Mouse (Mus musculus): Measurements from ENCODE around the gene Sec24d.

Gene Sec24d

GRCm38 (mm10) chr3:123282866-123283615, 15.8 kb downstream of the Sec24d start:
- CTCF ChIA-PET = no interaction called here
- POLR2A ChIA-PET = interaction anchor here in 1 of 4 experiments (0.6 kb wide), 1 partner anchor 207 kb away, joined by 3 read pairs; no protein-coding TSS in a partner anchor

- ChIA-PET POLR2A (interaction anchor here in 1 of 4 experiments (0.6 kb wide), 1 partner anchor 332 kb away, joined by 3 read pairs; no protein-coding TSS in a partner anchor), CTCF (no interaction called here)
Measured at GRCm38 (mm10) chr3:123284284-123284683, 17.0 kb downstream of the Sec24d start.

DNA sequence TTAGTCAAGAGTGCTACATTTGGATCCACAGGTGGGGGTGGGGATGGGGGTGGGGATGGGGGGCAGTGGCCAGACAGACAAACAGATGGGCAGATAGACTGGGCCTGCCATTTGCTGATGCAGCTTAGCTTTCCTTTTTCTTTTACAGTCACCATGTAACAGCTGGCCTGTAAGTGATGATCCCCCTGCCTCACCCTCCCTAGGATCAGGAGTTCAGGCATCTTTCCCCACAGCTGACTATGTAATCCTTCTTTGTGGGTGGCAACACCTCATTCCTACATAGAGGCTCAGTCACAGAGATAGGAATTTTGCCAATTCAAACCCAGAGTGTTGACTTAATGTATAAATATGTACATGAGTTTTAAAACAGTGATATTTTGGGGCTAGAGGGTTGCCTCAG, 18.4 kb downstream of the Sec24d start:
- POLR2A ChIA-PET = no interaction called here

GRCm38 (mm10) chr3:123288856-123289570, 21.8 kb downstream of the Sec24d start:
- ChIA-PET POLR2A (no interaction called here), CTCF (no interaction called here)

More for the DNA sequence above, 18.4 kb downstream of the Sec24d start:
- CTCF ChIA-PET = interaction anchor here in 1 of 4 experiments (0.9 kb wide), 1 partner anchor 11 kb away, joined by 3 read pairs; no protein-coding TSS in a partner anchor

- POLR2A ChIA-PET = interaction anchor here in 2 of 4 experiments (0.6 to 1.3 kb wide), 2 partner anchors 10 to 858 kb away, joined by 3 to 4 read pairs; no protein-coding TSS in a partner anchor
- CTCF ChIA-PET = no interaction called here
Measured at GRCm38 (mm10) chr3:123291670-123292069, 24.4 kb downstream of the Sec24d start.

GRCm38 (mm10) chr3:123296654-123297053, 29.4 kb downstream of the Sec24d start:
- CTCF ChIA-PET = interaction anchor here in 1 of 4 experiments (1.1 kb wide), 1 partner anchor 138 kb away, joined by 5 read pairs; no protein-coding TSS in a partner anchor

GRCm38 (mm10) chr3:123298283-123298682, 31.0 kb downstream of the Sec24d start:
- CTCF ChIA-PET = no interaction called here
- POLR2A ChIA-PET = interaction anchor here in 3 of 4 experiments (0.6 to 1.0 kb wide), 3 partner anchors 31 to 214 kb away, joined by 3 to 5 read pairs (median 4); partner anchors contain the start of gene Sec24d (in 1 of the 3)

More at GRCm38 (mm10) chr3:123296654-123297053, 29.4 kb downstream of the Sec24d start:
- POLR2A ChIA-PET = interaction anchor here in 3 of 4 experiments (0.6 to 1.5 kb wide), 17 partner anchors 10 to 311 kb away, joined by 3 to 12 read pairs (median 3); partner anchors contain the start of genes Sec24d (in 3 of the 3) and Mettl14 (in 1 of the 3)

- ChIA-PET POLR2A (no interaction called here), CTCF (no interaction called here)
Measured at GRCm38 (mm10) chr3:123301521-123301920, 34.3 kb downstream of the Sec24d start.

DNA sequence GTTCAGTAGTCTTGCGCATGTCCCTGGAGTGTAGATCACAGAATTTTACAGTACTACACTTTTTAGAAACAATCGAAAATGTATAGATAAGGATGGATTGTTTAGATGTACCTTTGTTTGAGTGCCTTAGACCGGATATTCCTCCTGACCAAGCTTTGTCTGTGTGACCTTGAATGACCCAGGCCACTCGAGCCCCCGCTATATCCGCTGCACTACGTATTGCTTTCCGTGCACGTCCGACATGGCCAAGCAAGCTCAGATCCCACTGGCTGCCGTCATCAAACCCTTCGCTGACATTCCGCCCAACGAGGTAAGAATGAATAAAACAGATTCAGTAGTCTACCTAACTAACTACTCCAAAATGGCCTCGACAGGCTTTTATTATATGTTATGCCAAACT, 38.4 kb downstream of the Sec24d start:
- POLR2A ChIA-PET = interaction anchor here in 1 of 4 experiments (1.5 kb wide), 1 partner anchor 9 kb away, joined by 7 read pairs; no protein-coding TSS in a partner anchor
- CTCF ChIA-PET = interaction anchor here in 2 of 4 experiments (1.0 to 1.1 kb wide), 3 partner anchors 41 to 144 kb away, joined by 3 read pairs; no protein-coding TSS in a partner anchor

GRCm38 (mm10) chr3:123307446-123307845, 40.2 kb downstream of the Sec24d start:
- CTCF ChIA-PET = interaction anchor here in 2 of 4 experiments (0.7 to 0.9 kb wide), 2 partner anchors 56 to 148 kb away, joined by 3 to 4 read pairs; no protein-coding TSS in a partner anchor
- POLR2A ChIA-PET = interaction anchor here in 1 of 4 experiments (1.0 kb wide), 1 partner anchor 39 kb away, joined by 3 read pairs; no protein-coding TSS in a partner anchor

- ChIA-PET POLR2A (interaction anchor here in 1 of 4 experiments (0.8 to 1.1 kb wide), 2 partner anchors 13 to 144 kb away, joined by 3 read pairs; no protein-coding TSS in a partner anchor), CTCF (no interaction called here)
Measured at GRCm38 (mm10) chr3:123309141-123309540, 41.9 kb downstream of the Sec24d start.

DNA sequence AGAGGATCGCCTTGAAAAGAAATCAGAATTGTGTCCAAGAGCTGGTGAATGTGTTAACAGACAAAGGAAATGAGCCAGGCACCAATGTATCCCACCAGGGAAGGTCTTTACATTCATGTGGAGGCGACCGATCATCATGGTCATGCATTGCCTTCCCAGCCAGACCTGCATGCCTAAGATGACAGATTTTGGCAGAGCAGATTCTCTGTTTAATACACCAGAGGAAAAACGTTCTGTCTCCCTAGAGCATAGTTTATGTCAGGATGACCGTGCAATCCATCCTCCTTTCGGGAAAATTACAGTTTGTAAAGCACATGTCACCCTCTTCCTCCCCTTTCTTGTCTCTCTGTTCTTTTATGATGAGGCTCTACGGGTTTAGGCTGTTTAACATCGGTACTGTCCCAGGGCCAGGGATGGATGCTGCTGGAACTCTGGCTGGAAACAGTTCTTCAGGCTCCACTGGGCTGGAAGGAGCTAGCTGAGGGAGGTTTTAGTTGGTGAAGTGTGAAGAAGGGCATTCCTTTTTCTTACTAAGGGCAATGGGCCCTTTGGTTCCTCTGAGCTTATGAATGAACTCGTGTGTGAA, 45.3 kb downstream of the Sec24d start:
- ChIA-PET POLR2A (interaction anchor here in 2 of 4 experiments (1.1 to 1.7 kb wide), 3 partner anchors 16 to 56 kb away, joined by 3 to 4 read pairs (median 3); no protein-coding TSS in a partner anchor), CTCF (interaction anchor here in 1 of 4 experiments (0.9 kb wide), 1 partner anchor 10 kb away, joined by 5 read pairs; no protein-coding TSS in a partner anchor)

DNA sequence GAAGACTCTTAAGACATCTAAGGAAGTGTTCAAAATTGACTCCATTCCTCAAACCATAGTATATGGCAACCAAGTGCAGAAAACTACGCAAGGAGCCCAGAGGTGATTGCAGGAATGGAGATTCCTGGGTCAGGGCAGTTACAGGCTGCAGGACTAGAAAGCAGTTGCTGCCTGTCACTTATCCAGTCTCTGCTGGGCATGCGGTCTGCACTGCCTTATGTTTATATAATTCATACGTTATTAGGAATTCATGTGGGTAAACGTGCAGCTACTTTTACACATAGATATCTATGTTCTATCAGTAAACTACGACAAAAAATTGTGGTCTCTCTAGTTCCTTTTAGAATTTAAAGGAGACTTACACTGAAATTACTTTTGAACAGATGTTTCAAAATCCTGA, 46.2 kb downstream of the Sec24d start:
- ChIA-PET POLR2A (interaction anchor here in 2 of 4 experiments (1.1 to 1.7 kb wide), 3 partner anchors 17 to 57 kb away, joined by 3 read pairs; no protein-coding TSS in a partner anchor), CTCF (interaction anchor here in 2 of 4 experiments (0.7 to 1.2 kb wide), 3 partner anchors 9 to 179 kb away, joined by 3 to 5 read pairs (median 3); no protein-coding TSS in a partner anchor)

DNA sequence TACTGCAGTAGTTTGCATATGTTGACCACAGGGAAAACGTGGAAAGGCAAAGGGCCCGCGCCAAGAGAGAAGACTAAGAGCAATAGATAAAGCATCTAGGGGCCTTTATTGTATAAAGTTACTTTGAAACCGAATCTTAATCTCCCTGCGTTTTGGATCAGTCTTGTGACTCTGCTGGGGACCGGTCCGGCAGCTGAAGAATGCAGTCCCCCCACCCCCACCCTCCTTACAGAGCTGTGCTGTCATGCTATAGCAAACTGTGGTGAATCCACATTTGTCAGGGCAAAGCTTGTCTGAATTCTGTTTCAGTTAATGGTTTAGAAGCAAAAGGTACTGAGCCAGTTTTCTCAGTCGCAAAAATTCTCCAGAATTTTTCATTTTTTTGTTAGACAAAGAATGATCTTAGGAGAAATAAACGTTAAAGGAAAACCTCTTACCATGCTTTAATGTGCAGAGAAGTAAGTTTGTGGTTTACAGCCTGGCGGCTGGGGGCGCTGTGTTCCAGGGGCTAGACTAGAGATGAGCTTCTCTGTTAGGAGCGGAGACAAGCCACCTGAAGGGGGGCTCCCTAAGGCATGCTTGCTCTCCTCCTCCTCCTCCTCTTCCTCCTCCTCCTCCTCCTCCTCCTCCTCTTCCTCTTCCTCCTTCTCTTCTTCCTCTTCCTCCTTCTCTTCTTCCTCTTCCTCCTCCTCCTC, 46.8 kb downstream of the Sec24d start:
- ChIA-PET POLR2A (interaction anchor here in 3 of 4 experiments (0.6 to 1.7 kb wide), 4 partner anchors 8 to 1964 kb away, joined by 3 read pairs; no protein-coding TSS in a partner anchor), CTCF (interaction anchor here in 2 of 4 experiments (0.5 to 1.2 kb wide), 7 partner anchors 15 to 695 kb away, joined by 3 to 4 read pairs (median 3); no protein-coding TSS in a partner anchor)

DNA sequence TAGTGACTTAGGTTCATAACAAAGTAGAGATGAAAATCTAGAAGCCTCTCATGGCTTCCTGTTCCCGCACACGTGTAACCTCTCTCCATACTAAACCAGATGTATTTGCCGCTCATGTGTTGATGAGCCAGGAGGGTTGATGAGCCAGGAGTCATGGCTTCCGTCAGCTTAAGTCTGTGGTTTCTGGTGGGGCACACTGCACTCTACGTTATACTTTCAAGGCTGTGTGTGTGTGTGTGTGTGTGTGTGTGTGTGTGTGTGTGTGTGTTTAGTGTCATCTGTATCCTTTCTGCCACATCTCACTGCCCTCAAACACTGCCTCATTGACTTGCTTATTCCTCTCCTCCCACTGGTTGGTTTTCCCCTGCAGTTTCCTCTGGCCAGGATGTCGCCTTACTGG, 48.8 kb downstream of the Sec24d start:
- POLR2A ChIA-PET = no interaction called here

GRCm38 (mm10) chr3:123317081-123317480, 49.8 kb downstream of the Sec24d start:
- ChIA-PET CTCF (interaction anchor here in 1 of 4 experiments (0.6 kb wide), 1 partner anchor 376 kb away, joined by 3 read pairs; no protein-coding TSS in a partner anchor), POLR2A (no interaction called here)

More for the DNA sequence above, 48.8 kb downstream of the Sec24d start:
- CTCF ChIA-PET = no interaction called here

GRCm38 (mm10) chr3:123320341-123320740, 53.1 kb downstream of the Sec24d start:
- ChIA-PET POLR2A (interaction anchor here in 3 of 4 experiments (0.6 to 1.4 kb wide), 7 partner anchors 24 to 188 kb away, joined by 3 to 4 read pairs (median 3); partner anchors contain the start of gene Synpo2 (in 1 of the 3)), CTCF (interaction anchor here in 2 of 4 experiments (0.6 to 1.6 kb wide), 5 partner anchors 51 to 162 kb away, joined by 3 to 6 read pairs (median 3); no protein-coding TSS in a partner anchor)
